Mouse (Mus musculus) adrenal gland (tissue): ENCODE measurements at regions not wholly inside any gene's neighbourhood (a gene's known extent, or its start where the extent isn't known, plus 50 kb on each side); places are given as distances from the start of the nearest gene placed in this dataset.

Source experiments
- intact Hi-C: fragments of 180-260 bp; cut with DNase I; formaldehyde crosslinking; loops from one replicate; pipeline ENCODE4 v1.15.1; 2025

DNA sequence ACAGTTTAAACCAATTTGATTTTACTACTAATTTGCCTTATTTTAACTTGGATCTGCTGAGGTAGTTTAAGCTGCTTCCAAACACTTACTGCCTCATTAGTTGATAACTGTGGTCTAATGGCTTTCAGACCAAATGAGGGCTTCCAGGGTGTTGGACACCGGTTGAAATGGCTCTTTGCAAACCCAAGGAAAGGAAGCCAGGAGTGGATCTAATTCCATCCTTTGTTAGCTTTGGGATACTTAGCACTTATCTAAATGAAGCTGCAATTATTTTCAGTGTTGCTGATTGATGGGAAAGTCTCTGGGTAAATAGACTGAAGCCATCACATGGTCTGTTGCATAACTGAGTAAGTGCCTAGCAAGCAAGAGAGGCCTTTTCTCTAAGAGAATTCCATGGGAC lies 148.4 kb upstream of the Sel1l start:
- intact Hi-C loops, result no loop called here

- intact Hi-C loops, result no loop called here
These were observed 146.6 kb upstream of the Sel1l start for GRCm38 (mm10) chr12:91995545-91995944.

- intact Hi-C loops, result no loop called here
These were observed 137.5 kb upstream of the Sel1l start for GRCm38 (mm10) chr12:91986448-91986847.

- intact Hi-C loops, result no loop called here
These were observed 131.4 kb upstream of the Sel1l start for GRCm38 (mm10) chr12:91980321-91980720.

- intact Hi-C loops, result no loop called here
These were observed 122.1 kb upstream of the Sel1l start for GRCm38 (mm10) chr12:91971045-91971444.

DNA sequence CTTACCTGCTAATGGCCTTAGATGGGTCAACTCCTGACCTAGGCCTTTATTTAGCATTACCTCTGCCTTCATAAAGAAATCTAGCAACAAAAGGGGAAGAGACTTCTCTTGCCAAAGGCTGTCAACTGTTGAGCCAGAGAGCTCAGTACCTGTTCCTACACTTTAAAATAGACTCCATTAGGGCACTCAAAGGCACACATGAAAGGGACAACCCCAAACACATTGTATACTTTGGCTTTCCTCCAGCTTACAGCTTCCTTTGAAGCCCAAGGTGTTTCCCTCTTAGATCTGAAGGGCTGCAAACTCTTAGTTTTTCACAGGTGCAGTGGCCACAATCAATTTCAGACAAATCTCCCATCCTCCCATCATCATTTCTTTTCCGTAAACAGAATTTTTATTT lies 117.0 kb upstream of the Sel1l start:
- intact Hi-C loops, result no loop called here

DNA sequence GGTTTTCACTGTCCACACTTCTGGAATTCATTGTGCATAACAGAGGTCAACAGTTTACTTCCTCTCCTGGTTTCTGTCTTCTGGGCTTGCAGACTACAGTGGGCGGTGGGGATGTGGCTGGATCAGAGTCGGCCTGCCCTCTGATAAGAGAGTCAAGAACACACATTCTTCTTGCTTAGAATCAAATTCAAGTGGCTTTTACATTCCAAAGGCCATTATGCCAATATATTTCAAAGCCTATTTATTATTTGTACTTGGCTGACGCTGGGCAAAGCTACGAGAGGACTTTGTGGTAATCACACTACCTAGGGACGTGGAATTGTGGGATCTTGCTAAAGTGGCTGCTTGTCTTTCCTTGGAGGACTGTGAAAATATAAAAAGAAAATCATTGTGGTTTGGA lies 114.3 kb upstream of the Sel1l start:
- intact Hi-C loops, result no loop called here

DNA sequence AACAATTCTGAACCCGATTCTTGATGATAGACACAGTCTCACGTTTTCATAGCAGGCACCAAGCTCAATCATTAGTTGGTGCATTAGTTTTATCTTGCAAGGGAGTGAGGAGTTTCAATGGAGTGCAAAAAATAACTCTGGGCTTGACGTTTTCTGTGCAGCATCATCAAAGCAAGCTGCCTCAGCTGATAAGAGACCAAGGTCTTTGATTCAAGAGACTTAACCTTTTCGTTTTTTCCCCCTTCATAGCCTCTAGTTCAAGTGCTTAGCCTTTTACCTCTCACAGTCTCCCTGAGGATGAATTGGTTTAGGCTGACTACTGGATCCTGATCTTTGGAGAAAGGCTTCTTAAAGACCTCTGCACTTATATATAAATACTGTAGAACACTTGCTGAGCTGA lies 109.1 kb upstream of the Sel1l start:
- intact Hi-C loops, result no loop called here

DNA sequence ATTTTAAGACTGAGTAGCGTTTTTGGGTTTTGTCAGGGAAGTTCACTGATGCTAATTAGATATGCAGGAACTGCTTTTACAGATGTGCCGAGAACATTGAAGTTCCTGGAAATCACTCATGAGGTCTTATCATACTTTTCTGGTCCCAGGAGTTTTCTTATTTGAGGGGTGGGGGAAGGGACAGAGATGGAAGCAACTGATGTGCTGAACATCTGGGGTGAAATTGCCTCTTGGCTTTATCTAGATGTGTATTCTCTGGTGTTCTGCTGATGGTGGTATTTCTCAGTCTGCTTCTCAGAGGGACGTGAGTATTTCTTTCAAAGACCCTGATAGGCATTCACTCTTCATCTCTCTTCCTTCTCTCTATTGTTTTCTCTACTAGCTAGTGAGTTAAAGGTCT lies 107.5 kb upstream of the Sel1l start:
- intact Hi-C loops, result no loop called here

- intact Hi-C loops, result no loop called here
These were observed 99.7 kb upstream of the Sel1l start for GRCm38 (mm10) chr12:91948602-91949167.

DNA sequence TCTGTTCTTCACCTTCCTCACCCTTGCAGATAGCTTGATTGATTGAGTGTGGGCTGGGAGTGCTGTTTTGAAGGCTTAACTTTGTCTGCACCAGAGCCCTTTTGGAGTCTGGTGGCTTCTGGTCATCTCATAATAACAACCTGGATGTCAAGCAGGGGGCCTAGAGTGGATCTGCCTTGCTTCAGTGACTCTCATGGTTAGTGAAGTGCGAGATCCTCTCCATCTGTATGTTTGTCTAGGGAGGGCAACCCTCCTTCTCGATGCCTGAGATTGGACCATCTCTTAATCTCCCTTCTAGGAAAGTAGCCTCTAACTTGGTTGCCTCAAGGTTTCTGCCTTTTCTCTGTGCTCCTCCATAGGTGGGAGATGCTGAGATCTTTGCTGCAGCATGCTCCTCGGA lies 99.0 kb upstream of the Sel1l start:
- intact Hi-C loops, result no loop called here

GRCm38 (mm10) chr12:91946541-91946940 lies 97.6 kb upstream of the Sel1l start:
- intact Hi-C loops, result no loop called here

GRCm38 (mm10) chr12:91932490-91933361 lies 83.8 kb upstream of the Sel1l start:
- intact Hi-C loops, result no loop called here

- intact Hi-C loops, result no loop called here
These were observed 82.6 kb upstream of the Sel1l start for GRCm38 (mm10) chr12:91931586-91931985.

DNA sequence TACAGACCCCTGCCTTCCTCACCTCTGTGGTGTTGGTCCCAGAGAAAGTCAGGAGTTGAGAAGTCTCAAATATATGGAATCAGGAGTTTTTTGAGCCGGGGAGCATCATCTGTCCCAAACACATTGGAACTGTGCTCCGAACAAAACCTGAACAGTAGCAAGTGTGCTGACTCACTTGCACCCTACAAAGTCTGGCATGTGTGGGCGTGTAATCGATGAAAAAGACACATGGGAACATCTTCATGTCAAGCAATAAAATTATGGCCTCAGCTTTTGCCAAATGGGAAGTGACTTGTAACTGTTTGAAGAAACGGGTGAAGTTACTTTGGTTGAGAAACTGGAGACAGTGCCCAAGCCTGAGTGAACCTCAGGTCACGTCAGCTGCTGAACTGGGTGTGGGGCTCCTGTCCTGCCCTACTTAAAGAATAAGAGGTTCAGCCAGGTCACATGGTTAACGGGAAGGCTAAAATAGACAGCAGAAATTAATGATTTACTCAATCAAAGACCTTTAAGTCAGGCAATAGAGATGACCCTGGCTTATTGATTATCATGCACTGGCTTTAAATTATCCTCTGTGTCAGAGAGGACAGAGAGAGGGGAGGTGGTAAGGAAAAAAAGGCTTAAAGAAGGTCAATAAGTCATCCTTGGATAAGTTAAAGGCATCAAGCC lies 80.6 kb upstream of the Sel1l start:
- intact Hi-C loops, result no loop called here

- intact Hi-C loops, result no loop called here
These were observed 78.6 kb upstream of the Sel1l start for GRCm38 (mm10) chr12:91927576-91927975.

DNA sequence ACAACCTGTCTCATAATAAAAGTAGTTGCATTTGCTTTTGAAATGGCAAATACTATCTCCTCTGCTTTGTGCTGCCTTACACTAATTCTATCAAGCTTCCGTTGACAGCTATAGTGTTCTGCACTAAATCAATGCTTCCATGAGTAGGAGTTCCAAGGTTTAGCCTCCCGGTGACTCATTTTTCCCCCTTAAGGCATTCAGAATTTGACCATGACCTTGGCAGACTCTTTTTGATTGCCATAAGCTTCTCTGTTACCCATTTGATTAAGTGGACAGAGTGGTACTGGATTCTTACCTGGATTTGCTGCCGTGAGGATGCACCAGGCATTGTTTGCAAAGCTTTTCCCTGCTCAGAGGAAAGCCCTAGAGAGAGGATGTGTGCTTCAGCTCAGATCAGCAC lies 66.5 kb upstream of the Sel1l start:
- intact Hi-C loops, result no loop called here

DNA sequence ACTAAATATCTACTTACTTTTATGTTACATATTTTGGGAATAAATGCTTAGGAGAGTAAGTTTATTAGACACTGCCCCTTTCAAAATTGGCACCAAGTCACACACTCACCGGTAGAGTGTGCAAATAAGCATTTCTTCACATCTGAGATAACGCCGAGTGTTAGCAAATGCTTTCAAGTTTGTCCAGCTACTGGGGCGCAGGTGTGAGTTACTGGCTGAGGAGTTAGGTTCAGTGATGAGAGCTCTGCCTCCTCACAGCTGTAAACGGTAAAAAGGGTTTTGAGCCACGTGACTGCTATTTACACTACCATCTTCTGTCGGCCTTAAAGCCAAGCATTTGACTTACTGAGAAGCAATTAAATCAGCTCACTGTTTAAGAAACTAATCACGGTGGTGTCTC lies 61.6 kb upstream of the Sel1l start:
- intact Hi-C loops, result no loop called here
